Mouse (Mus musculus) brown adipose tissue, adult 24 weeks (tissue): ENCODE data around the gene Smn1. TPM values are rescaled to one million over a fixed set of nuclear protein-coding genes. Genes with fewer than 3 reads are reported as not detected.
"Not testable (repeated sequence)": the region's sequence is repeated elsewhere in the genome, so short reads cannot be mapped to it uniquely, and the experiment has no call there.

ENCODE experiments used
- H3K27ac ChIP-seq: fragments of 200-500 bp; replicated peaks from 2 replicates; pipeline ENCODE4 v1.5.1; 2012; ENCODE audit warnings: low read depth, mild to moderate bottlenecking, low read length
- H3K4me1 ChIP-seq: fragments of 200-500 bp; 2 replicates; pipeline ENCODE4 v1.6.1; 2012; ENCODE audit warnings: low read length, mixed read lengths; ENCODE audit not compliant: control insufficient read depth, insufficient read depth, insufficient read length
- H3K4me3 ChIP-seq: fragments of 200-500 bp; 2 replicates; pipeline ENCODE4 v1.5.1; 2012; ENCODE audit warnings: low read depth, mild to moderate bottlenecking, low read length, moderate library complexity; ENCODE audit not compliant: insufficient read depth
- polyA plus RNA-seq: library from polyadenylated mRNA; stranded (reverse); fragments of >200 nt; gene quantifications from 2 replicates; pipeline ENCODE4 v1.2.4, GENCODE M21; 2012; ENCODE audit not compliant: missing spikeins, insufficient read depth, insufficient read length

Gene Smn1
- polyA plus RNA-seq, 1 experiment = 14.6 TPM

DNA sequence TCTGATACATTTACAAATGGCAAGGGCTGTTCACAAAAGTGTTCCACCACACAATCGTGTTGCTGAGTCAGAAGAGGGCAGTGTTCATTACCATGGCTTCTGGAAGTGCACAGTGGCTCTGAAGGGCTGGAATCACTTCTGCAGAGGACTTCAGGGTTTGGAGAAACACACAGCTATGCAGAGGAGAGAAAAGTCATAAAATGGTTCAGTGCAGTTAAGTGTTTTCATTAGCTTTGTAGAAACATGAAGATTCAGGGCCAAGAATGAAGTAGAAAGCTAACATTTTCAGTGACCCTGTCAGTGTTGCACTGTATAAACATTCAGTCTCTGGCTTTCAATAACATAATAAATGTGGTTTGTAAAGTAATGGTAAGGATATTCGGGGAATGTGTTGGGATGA, 41.7 kb downstream of the Smn1 start:
- H3K4me1 ChIP-seq, H3K27ac ChIP-seq, H3K4me3 ChIP-seq: not testable (repeated sequence)

GRCm38 (mm10) chr13:100174360-100174759, 49.7 kb downstream of the Smn1 start:
- not testable (repeated sequence) for H3K4me1 ChIP-seq

DNA sequence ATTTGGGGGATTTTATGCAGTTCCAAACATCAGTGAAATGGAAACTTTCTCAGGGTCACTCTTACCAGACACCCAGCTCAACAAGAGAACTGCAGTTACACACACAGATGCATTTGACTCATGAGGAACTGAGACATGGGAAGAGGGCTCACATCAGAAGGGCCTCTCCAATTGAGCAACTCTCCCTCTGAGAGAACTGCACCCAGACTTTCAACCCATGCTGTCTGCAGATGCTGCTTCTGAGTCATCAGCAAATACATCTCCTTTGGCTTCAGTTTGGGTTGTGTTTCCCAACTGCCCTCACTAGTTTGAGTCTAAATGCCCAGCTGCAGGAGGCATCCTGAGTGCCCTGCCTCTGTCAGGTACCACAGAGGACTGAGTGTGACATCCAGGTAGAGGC, 58.5 kb downstream of the Smn1 start:
- H3K4me1 ChIP-seq, H3K27ac ChIP-seq, H3K4me3 ChIP-seq: not testable (repeated sequence)

More at GRCm38 (mm10) chr13:100174360-100174759, 49.7 kb downstream of the Smn1 start:
- H3K4me3 ChIP-seq, H3K27ac ChIP-seq: not testable (repeated sequence)

Other genes with a start within 250 kb of the Smn1 start
- not detected in 2 replicates for gene Cartpt, start 223.8 kb upstream of the Smn1 start, polyA plus RNA-seq
- gene Mccc2, start 109.2 kb upstream of the Smn1 start, polyA plus RNA-seq = 128 and 167 TPM in 2 replicates
- 6.8 and 8.4 TPM in 2 replicates for gene Bdp1, start 20.8 kb upstream of the Smn1 start, polyA plus RNA-seq
- gene Serf1, start 16.8 kb upstream of the Smn1 start, polyA plus RNA-seq = 33.3 and 44.2 TPM in 2 replicates
- 0.79 TPM in 2 replicates for gene Naip2, start 77.2 kb downstream of the Smn1 start, polyA plus RNA-seq
- gene Naip5, start 121.5 kb downstream of the Smn1 start, polyA plus RNA-seq = 0.33 TPM in 1 of 2 replicates, not detected in the other
- gene Naip6, start 192.8 kb downstream of the Smn1 start, polyA plus RNA-seq = 0.36 TPM in 1 of 2 replicates, not detected in the other